Mouse (Mus musculus) lung, adult 10 weeks (tissue): ENCODE results near the gene Fbxw18. TPM values are rescaled to one million over a fixed set of nuclear protein-coding genes. Genes with fewer than 3 reads are reported as not detected.

Source experiments
- polyA plus RNA-seq: library from polyadenylated mRNA; stranded (reverse); fragments of 350-450 nt; fragmentation: Illumina TruSeq; extraction: RNeasy Lipid Tissue Mini Kit (QIAGEN cat#74804); gene quantifications from one replicate; pipeline ENCODE4 v1.2.3, GENCODE M21; 2014; ENCODE audit warnings: low read depth, low replicate concordance; ENCODE audit not compliant: insufficient read depth

The Fbxw18 gene
- not detected for polyA plus RNA-seq

DNA sequence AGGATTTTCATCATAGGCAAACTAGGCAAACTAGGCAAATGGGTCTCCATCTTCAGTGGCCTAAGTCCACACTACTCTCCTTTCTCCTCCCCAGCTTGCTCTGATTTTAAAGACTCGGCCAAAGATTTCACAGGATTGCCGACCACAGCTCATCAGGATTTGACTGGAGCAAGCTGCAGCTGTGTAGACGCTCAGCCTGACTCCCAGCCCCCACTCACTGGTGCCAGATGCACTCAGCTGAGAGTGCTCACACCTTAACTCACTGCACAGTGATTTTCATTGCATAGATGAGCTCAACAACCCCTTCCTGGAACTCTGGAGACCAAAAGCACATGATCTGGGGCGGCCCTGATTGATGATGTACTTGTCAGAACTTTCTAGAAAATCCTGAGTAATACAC lies at the start of gene Fbxw18:
Gene Fbxw18 (minus strand): TSS at position 101 of the 400 bp plus-strand sequence.

DNA sequence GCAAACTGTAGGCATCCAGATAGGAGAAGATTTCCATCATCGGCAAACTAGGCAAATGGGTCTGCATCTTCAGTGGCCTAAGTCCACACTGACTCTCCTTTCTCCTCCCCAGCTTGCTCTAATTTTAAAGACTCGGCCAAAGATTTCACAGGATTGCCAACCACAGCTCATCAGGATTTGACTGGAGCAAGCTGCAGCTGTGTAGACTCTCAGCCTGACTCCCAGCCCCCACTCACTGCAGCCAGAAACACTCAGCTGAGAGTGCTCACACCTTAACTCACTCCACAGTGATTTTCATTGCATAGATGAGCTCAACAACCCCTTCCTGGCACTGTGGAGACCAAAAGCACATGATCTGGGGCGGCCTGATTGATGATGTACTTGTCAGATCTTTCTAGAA lies 43.5 kb upstream of the Fbxw18 start, which contains the start of gene Fbxw26:
Gene Fbxw26 (minus strand): TSS at position 101 of the 400 bp plus-strand sequence.

DNA sequence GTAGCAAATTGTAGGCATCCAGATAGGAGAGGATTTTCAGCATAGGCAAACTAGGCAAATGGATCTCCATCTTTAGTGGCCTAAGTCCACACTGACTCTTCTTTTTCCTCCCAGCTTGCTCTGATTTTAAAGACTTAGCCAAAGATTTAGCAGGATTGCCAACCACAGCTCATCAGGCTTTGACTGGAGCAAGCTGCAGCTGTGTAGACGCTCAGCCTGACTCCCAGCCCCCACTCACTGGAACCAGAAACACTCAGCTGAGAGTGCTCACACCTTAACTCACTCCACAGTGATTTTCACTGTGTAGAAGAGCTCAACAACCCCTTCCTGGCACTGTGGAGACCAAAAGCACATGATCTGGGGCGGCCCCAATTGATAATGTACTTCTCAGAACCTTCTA lies 37.9 kb downstream of the Fbxw18 start, which contains the start of gene Fbxw25:
Gene Fbxw25 (minus strand): TSS at position 101 of the 400 bp plus-strand sequence.

Other genes with a start within 250 kb of the Fbxw18 start
- not detected for gene Fbxw19, start 206.8 kb downstream of the Fbxw18 start, polyA plus RNA-seq
- gene Fbxw15, start 134.4 kb downstream of the Fbxw18 start, polyA plus RNA-seq, result not detected
- gene Fbxw24, start 76.6 kb downstream of the Fbxw18 start, polyA plus RNA-seq, result not detected
- gene Fbxw25, start 38.0 kb downstream of the Fbxw18 start, polyA plus RNA-seq, result not detected
- gene Fbxw26, start 43.4 kb upstream of the Fbxw18 start, polyA plus RNA-seq, result not detected
- gene Fbxw27, start 88.0 kb upstream of the Fbxw18 start, polyA plus RNA-seq, result not detected
- gene Spink8, start 109.6 kb upstream of the Fbxw18 start, polyA plus RNA-seq, result not detected
- 15.4 TPM for gene Nme6, start 130.0 kb upstream of the Fbxw18 start, polyA plus RNA-seq
- 0.59 TPM for gene Camp, start 146.9 kb upstream of the Fbxw18 start, polyA plus RNA-seq
- 4.7 TPM for gene Cdc25a, start 172.9 kb upstream of the Fbxw18 start, polyA plus RNA-seq
- 71.6 TPM for gene Map4, start 228.8 kb upstream of the Fbxw18 start, polyA plus RNA-seq